Mouse (Mus musculus) heart, embryonic 15.5 days (tissue): ENCODE data around the gene Ly6g6c. TPM values are rescaled to one million over a fixed set of nuclear protein-coding genes. Genes with fewer than 3 reads are reported as not detected.

Experiments
- ATAC-seq: fragments of 200-750 bp; cut with Nextera tagmentation; replicated peaks from 2 replicates; pipeline ENCODE4 v1.8.0; 2017; ENCODE audit warnings: low read depth, moderate TSS enrichment; ENCODE audit not compliant: insufficient number of reproducible peaks, insufficient read depth, low FRiP score
- H3K27ac ChIP-seq: fragments of 300-500 bp; sonication (generic); 2 replicates; pipeline ENCODE4 v1.5.1; 2015; ENCODE audit warnings: mild to moderate bottlenecking, inconsistent platforms
- H3K27me3 ChIP-seq: fragments of 300-500 bp; sonication (generic); 2 replicates; pipeline ENCODE4 v1.6.1; 2015; ENCODE audit warnings: inconsistent platforms
- H3K36me3 ChIP-seq: fragments of 300-500 bp; sonication (generic); 2 replicates; pipeline ENCODE4 v1.6.1; 2015; ENCODE audit warnings: mild to moderate bottlenecking, inconsistent platforms
- H3K4me1 ChIP-seq: fragments of 300-500 bp; sonication (generic); replicated peaks from 2 replicates; pipeline ENCODE4 v1.6.1; 2015; ENCODE audit warnings: inconsistent platforms
- H3K4me2 ChIP-seq: fragments of 300-500 bp; sonication (generic); 2 replicates; pipeline ENCODE4 v1.6.1; 2015; ENCODE audit warnings: inconsistent platforms, mild to moderate bottlenecking, moderate library complexity
- H3K4me3 ChIP-seq: fragments of 300-500 bp; sonication (generic); 2 replicates; pipeline ENCODE4 v1.5.1; 2015; ENCODE audit warnings: mild to moderate bottlenecking, inconsistent platforms
- H3K9ac ChIP-seq: fragments of 300-500 bp; sonication (generic); 2 replicates; pipeline ENCODE4 v1.6.1; 2015; ENCODE audit warnings: mild to moderate bottlenecking, inconsistent platforms
- H3K9me3 ChIP-seq: fragments of 300-500 bp; sonication (generic); replicated peaks from 2 replicates; pipeline ENCODE4 v1.6.1; 2016; ENCODE audit warnings: inconsistent platforms
- WGBS: fragments of 180-500 bp; shearing (Covaris S2); methylation state at CpG from one replicate; pipeline ENCODE4 v1.1.7; 2015; ENCODE audit warnings: mixed read lengths; 5-methylcytosine and 5-hydroxymethylcytosine counted together
- polyA plus RNA-seq: library from polyadenylated mRNA; unstranded; fragments of >200 nt; fragmentation: Nextera tagmentation; extraction: Ambion mirVana; gene quantifications from 2 replicates; pipeline ENCODE4 v1.2.1, GENCODE M21; 2015

Gene Ly6g6c
- polyA plus RNA-seq, 1 experiment from 2014 or later, result not detected

- no peaks in the 10 kb centered on the region for H3K9me3 ChIP-seq
- H3K9ac ChIP-seq, result no peak overlapping the region
- H3K27ac ChIP-seq, result no peak overlapping the region
- WGBS, result 29% methylated on average over 2 of the region's 2 CpGs
- peaks cover 11% of the 10 kb centered on the region for H3K4me1 ChIP-seq
- H3K4me3 ChIP-seq, result no peak overlapping the region
- no peak for ATAC-seq
- H3K4me2 ChIP-seq, result no peak overlapping the region
- peaks cover 15% of the 10 kb centered on the region for H3K36me3 ChIP-seq
- H3K27me3 ChIP-seq, result no peaks in the 10 kb centered on the region
Measured at GRCm38 (mm10) chr17:35088151-35088550, 23.0 kb downstream of the Ly6g6c start.

GRCm38 (mm10) chr17:35088825-35089644, 23.8 kb downstream of the Ly6g6c start, which contains the start of gene Abhd16a:
Gene Abhd16a (plus strand): TSS chr17:35089263.
- no peaks in the 10 kb centered on the region for H3K9me3 ChIP-seq
- H3K36me3 ChIP-seq, result peaks cover 22% of the 10 kb centered on the region
- H3K9ac ChIP-seq, result peak within 1 kb of the TSS; percentile 82
- H3K4me2 ChIP-seq, result peak within 1 kb of the TSS; percentile 74
- peak within 1 kb of the TSS; percentile 95 for H3K27ac ChIP-seq
- ATAC-seq, result peak; percentile 97
- no peaks in the 10 kb centered on the region for H3K27me3 ChIP-seq
- 3% methylated on average over 67 of the region's 67 CpGs for WGBS
- peak within 1 kb of the TSS; percentile 59 for H3K4me3 ChIP-seq
- peaks cover 11% of the 10 kb centered on the region for H3K4me1 ChIP-seq

GRCm38 (mm10) chr17:35090166-35090932, 25.2 kb downstream of the Ly6g6c start:
- Histone ChIP-seq H3K27ac (peak overlapping the region; percentile 95), H3K4me2 (peak overlapping the region; percentile 74), H3K9ac (peak overlapping the region; percentile 82), H3K36me3 (peaks cover 35% of the 10 kb centered on the region), H3K4me1 (peaks cover 11% of the 10 kb centered on the region), H3K9me3 (no peaks in the 10 kb centered on the region), H3K4me3 (peak overlapping the region; percentile 59), H3K27me3 (no peaks in the 10 kb centered on the region)
- 55% methylated on average over 8 of the region's 8 CpGs for WGBS
- no peak for ATAC-seq

DNA sequence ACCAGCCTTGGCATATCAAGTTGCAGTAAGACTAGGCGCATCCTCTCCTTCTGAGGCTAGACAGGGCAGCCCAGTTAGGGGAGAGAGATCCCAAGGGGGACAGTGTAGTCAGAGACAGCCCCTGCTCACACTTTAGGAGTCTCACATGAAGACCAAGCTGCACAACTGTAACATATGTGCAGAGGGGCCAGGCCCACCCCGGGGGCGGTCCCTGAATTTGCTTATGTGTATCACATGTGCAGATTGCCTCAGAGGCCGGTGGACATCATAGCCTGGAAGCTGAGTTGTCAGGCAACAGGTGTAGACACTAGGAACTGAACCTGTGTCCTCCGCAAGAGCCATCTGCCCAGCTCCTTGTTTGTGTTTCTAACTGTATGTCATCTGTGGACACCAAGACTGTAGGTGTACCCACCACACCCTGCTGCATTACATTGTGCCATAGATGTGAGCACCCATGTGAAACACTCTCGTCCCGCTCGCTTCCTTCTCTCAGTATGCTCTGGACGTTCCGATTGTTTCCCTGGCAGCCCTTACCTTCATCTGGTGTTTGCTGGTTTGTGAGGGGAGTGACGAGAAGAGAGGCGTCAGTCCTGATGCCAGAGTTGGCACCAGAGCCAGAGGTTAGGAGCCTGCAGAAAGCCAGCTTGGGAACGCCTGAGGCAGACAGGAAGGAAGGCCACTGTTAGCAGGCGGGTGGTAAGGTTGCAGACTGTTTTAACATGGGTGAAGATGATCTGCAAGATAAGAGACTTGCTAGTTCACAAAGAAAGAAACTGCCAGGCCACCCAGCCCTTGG, 27.4 kb downstream of the Ly6g6c start:
- H3K4me1 ChIP-seq, result peaks cover 11% of the 10 kb centered on the region
- WGBS, result 86% methylated on average over 14 of the region's 14 CpGs
- no peak overlapping the region for H3K4me2 ChIP-seq
- no peak overlapping the region for H3K27ac ChIP-seq
- H3K36me3 ChIP-seq, result peaks cover 53% of the 10 kb centered on the region
- H3K9me3 ChIP-seq, result no peaks in the 10 kb centered on the region
- no peak overlapping the region for H3K4me3 ChIP-seq
- no peak for ATAC-seq
- H3K27me3 ChIP-seq, result no peaks in the 10 kb centered on the region
- H3K9ac ChIP-seq, result no peak overlapping the region

- ATAC-seq, result no peak
- Histone ChIP-seq H3K4me1 (peaks cover 11% of the 10 kb centered on the region), H3K9me3 (no peaks in the 10 kb centered on the region), H3K36me3 (peaks cover 72% of the 10 kb centered on the region), H3K27me3 (no peaks in the 10 kb centered on the region), H3K4me2 (no peak overlapping the region), H3K27ac (no peak overlapping the region), H3K4me3 (no peak overlapping the region), H3K9ac (no peak overlapping the region)
- WGBS, result 76% methylated on average over 15 of the region's 15 CpGs
Measured at GRCm38 (mm10) chr17:35094475-35095365, 29.5 kb downstream of the Ly6g6c start.

DNA sequence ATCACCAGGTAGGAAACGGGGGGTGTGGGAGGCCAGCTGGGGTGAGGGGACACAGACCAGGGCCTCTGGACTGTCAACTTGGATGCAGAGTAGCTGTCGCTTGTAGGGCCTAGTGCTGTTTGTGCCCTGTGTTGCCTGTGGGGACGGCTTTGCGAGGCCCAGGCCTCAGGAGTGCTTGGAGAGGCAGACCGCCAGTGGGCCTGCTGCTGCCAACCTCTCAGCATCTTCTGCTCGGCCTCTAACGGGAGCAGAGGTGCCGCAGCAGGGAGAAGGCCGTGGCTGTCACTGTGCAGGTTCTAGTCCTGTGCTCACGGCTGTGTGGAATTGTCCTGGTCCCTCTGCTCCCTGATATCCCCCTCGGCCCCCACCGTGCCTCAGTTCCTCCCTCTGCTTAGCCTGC, 31.4 kb downstream of the Ly6g6c start:
- no peaks in the 10 kb centered on the region for H3K4me1 ChIP-seq
- H3K4me3 ChIP-seq, result no peak overlapping the region
- H3K4me2 ChIP-seq, result no peak overlapping the region
- no peaks in the 10 kb centered on the region for H3K27me3 ChIP-seq
- ATAC-seq, result no peak
- no peak overlapping the region for H3K9ac ChIP-seq
- H3K27ac ChIP-seq, result no peak overlapping the region; the same call in 1 of the 2 replicates
- H3K36me3 ChIP-seq, result peaks cover 85% of the 10 kb centered on the region
- H3K9me3 ChIP-seq, result no peaks in the 10 kb centered on the region
- 87% methylated on average over 12 of the region's 12 CpGs for WGBS

DNA sequence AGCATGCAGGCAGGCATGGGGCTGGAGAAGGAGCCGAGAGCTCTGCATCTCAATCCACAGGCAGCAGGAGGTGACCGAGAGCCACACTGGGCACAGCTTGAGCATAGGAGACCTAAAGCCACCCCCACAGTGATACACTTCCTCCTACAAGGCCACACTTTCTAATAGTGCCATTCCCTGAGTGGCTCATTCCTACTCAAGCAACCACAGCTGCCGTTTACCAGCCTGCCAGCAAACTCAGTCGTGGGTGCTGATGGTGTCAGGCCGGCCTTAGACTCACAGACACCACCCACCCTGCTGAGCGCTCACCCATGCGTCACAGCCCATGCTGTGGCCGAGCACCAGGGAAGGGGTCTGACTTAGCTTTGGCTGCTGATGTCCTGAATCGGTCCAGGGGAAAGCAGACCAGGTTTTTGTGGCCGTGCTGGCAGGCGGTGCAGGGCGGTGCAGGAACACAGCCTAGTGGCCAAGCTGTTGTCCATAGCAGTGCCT, 32.0 kb downstream of the Ly6g6c start:
- Histone ChIP-seq H3K9me3 (no peaks in the 10 kb centered on the region), H3K36me3 (peaks cover 88% of the 10 kb centered on the region), H3K4me3 (no peak overlapping the region), H3K27ac (no peak overlapping the region), H3K27me3 (no peaks in the 10 kb centered on the region), H3K9ac (no peak overlapping the region), H3K4me2 (no peak overlapping the region), H3K4me1 (peaks cover 3% of the 10 kb centered on the region; the same call in 1 of the 2 replicates)
- ATAC-seq, result no peak
- WGBS, result 86% methylated on average over 12 of the region's 12 CpGs

DNA sequence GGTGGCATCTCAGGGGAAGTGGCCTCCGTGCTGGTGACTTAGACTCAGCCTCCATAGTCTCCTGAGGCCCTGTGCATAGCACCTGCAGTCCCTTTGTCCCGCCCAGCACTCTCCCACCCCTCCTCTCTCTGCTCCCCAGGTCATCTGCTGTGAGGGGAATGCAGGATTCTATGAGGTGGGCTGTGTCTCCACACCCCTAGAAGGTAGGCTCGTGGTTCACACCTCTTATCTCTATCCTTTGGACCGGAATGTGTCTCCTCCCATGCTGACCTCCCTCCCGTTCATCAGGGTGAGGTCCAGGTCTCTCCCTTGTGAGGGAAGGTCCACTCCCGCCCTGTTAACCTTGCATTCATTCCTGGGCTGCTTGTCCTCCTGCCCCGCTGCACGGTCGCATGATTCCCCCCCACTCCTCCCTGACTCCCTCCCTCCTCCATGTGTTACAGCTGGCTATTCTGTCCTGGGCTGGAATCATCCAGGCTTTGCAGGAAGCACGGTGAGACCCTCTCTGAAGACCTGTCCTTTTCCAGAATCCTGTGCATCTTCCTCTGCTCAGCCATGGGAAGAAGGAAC, 35.1 kb downstream of the Ly6g6c start:
- peaks cover 65% of the 10 kb centered on the region for H3K36me3 ChIP-seq
- no peak overlapping the region for H3K27ac ChIP-seq
- no peaks in the 10 kb centered on the region for H3K27me3 ChIP-seq
- H3K4me2 ChIP-seq, result no peak overlapping the region
- H3K4me1 ChIP-seq, result peaks cover 13% of the 10 kb centered on the region
- no peaks in the 10 kb centered on the region for H3K9me3 ChIP-seq
- ATAC-seq, result no peak
- 59% methylated on average over 10 of the region's 10 CpGs for WGBS
- no peak overlapping the region for H3K9ac ChIP-seq
- H3K4me3 ChIP-seq, result no peak overlapping the region

GRCm38 (mm10) chr17:35101161-35101560, 36.0 kb downstream of the Ly6g6c start:
- Histone ChIP-seq H3K4me2 (no peak overlapping the region), H3K9ac (no peak overlapping the region), H3K9me3 (no peaks in the 10 kb centered on the region), H3K27ac (no peak overlapping the region), H3K4me1 (peaks cover 17% of the 10 kb centered on the region), H3K27me3 (no peaks in the 10 kb centered on the region), H3K4me3 (no peak overlapping the region), H3K36me3 (peaks cover 61% of the 10 kb centered on the region)
- ATAC-seq, result no peak
- WGBS, result 79% methylated on average over 11 of the region's 11 CpGs

DNA sequence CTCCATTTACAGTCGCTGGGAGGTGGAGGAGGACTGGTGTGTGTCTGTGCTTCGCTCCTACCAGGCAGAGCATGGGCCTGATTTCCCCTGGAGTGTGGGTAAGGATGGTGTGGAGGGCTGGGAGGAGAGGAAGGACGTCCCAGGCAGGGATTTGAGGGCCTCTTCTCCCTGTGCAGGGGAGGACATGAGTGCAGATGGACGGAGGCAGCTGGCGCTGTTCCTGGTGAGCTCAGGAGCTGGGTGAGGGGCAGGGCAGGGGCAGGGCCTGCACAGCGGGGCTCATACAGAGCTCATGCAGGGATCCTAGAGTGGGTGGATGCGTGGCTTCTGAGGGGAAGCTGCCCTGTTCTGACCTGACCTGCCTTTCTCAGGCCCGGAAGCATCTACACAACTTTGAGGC, 37.1 kb downstream of the Ly6g6c start:
- Histone ChIP-seq H3K36me3 (peaks cover 49% of the 10 kb centered on the region), H3K4me2 (no peak overlapping the region), H3K27me3 (no peaks in the 10 kb centered on the region), H3K9ac (no peak overlapping the region), H3K27ac (0 out of 2 replicates have a peak overlapping the region, but pooled peaks have one; percentile 1), H3K4me1 (peaks cover 19% of the 10 kb centered on the region), H3K9me3 (no peaks in the 10 kb centered on the region), H3K4me3 (no peak overlapping the region)
- ATAC-seq, result peak; percentile 40; the same call in 1 of the 2 replicates
- 58% methylated on average over 8 of the region's 8 CpGs for WGBS
